Comparison of ENCODE assay signal across 8 mouse cellular contexts in the genomic region with DNA sequence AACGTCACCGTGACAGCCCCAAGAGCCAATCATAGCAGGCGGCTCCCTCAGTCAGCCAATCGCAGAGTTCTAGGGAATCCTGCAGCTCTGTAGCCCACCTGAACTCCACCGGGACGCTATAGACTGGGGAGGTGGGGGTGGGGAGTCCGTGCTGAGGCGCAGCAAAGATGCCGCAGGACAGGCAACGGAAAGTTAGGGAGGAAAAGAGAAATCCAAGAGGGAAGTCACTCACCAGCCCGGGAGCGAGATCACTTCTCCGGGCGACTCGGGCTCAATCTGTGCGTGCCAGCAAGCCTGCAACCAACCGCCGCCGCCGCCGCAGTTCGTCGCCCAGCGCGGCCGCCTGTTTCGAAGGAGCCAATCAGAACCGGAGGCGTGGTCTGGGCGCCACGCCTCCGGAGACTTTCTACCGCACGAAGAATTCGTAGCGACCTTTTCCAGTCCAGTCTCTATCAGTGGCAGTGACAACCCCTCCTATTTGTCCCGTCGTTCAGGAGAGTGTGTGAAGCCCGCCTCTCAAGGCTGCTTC. TPM values are rescaled to one million over a fixed set of nuclear protein-coding genes. Genes with fewer than 3 reads are reported as not detected.
DNase-seq lines count a peak whose midpoint lies in the region; ATAC-seq and TF ChIP-seq lines count a peak whose summit lies in the region.

A gene (minus strand): TSS at position 345 of the 529 bp plus-strand sequence.

- peaks cover 2% of the 10 kb centered on the region; the same call in 1 of the 2 replicates for H3K4me1 ChIP-seq in hindbrain, postnatal 0 days (ENCODE audit: insufficient read depth, low read length)

- H3K4me2 ChIP-seq in hindbrain, postnatal 0 days (ENCODE audit: low read depth, low read length): peak within 1 kb of the TSS; percentile 99

- H3K36me3 ChIP-seq in hindbrain, postnatal 0 days (ENCODE audit: insufficient read depth, low read length): no peaks in the 10 kb centered on the region

- peak; percentile 90 for DNase-seq in gastrocnemius, adult 2 months
- DNase-seq in hindbrain, postnatal 0 days (ENCODE audit: low spot score): peak; percentile 91
- peak; percentile 71 to 89 for DNase-seq in left cerebral cortex, adult 18-20 months (ENCODE audit: low spot score in 2 of 2)
- DNase-seq in lung, postnatal 4 days: peak; percentile 87 to 89
- DNase-seq in retina, postnatal 1 day: peak; percentile 91
- DNase-seq in thymus, postnatal 4 days: peak; percentile 90

- H3K9ac ChIP-seq in hindbrain, postnatal 0 days (replicated peaks; ENCODE audit: low read length): peak within 1 kb of the TSS; percentile 54

- H3K9me3 ChIP-seq in hindbrain, postnatal 0 days (ENCODE audit: low read length): no peaks in the 10 kb centered on the region

- no peaks in the 10 kb centered on the region for H3K27me3 ChIP-seq in hindbrain, postnatal 0 days (ENCODE audit: insufficient read depth, low read length)

- no peak for TF ChIP-seq CTCF in gastrocnemius, adult 2 months (IDR thresholded peaks at IDR 0.05)
- TF ChIP-seq CTCF in hindbrain, postnatal 0 days (IDR thresholded peaks at IDR 0.05; ENCODE audit: low read depth): peak; percentile 19; the same call in 1 of the 2 replicates

- WGBS in hindbrain, postnatal 0 days: 0% methylated on average over 39 of the region's 39 CpGs

- intact Hi-C loops in gastrocnemius, adult 2 months (cut with DNase I): no loop called here

- H3K4me3 ChIP-seq in gastrocnemius, adult 2 months: peak within 1 kb of the TSS; percentile 80
- H3K4me3 ChIP-seq in hindbrain, postnatal 0 days (ENCODE audit: low read length): peak within 1 kb of the TSS; percentile 80

- ATAC-seq in activated CD4-positive, CD25-positive, alpha-beta regulatory T cell, adult 4 months: peak; percentile 93
- ATAC-seq in common myeloid progenitor, adult 5-6 weeks (replicated peaks; ENCODE audit: low read depth, poor library complexity, severe bottlenecking): peak; percentile 86
- peak; percentile 96 for ATAC-seq in hindbrain, postnatal 0 days

- H3K27ac ChIP-seq in gastrocnemius, adult 2 months: peak within 1 kb of the TSS; percentile 71
- H3K27ac ChIP-seq in hindbrain, postnatal 0 days: peak within 1 kb of the TSS; percentile 56

RNA-seq across cellular contexts. Expression of the gene that starts here (rescaled TPM):
- 1 to 10 TPM; 3.0 to 4.0 TPM for polyA plus RNA-seq in activated CD4-positive, CD25-positive, alpha-beta regulatory T cell, adult 4 months (2017; shearing (Covaris generic))
- 16.4 and 25.9 TPM in 2 replicates for total RNA-seq in common myeloid progenitor, adult 5-6 weeks (2017)
- total RNA-seq in gastrocnemius, adult 2 months (2021): under 1 TPM; 0.89 to 0.95 TPM
- 11.7 and 17.8 TPM in 2 replicates for total RNA-seq in hindbrain, postnatal 0 days (2014; rRNA removed)
- 5.5 and 6.6 TPM in 2 replicates for polyA plus RNA-seq in hindbrain, postnatal 0 days (2015; fragmentation: Nextera tagmentation; extraction: Ambion mirVana)
- total RNA-seq in left cerebral cortex, adult 18-20 months (2021): 1 to 10 TPM; 2.1 to 2.3 TPM

Comparison
In these comparisons a context has a peak if more than half of its experiments do, and no peak if none do; other contexts are left out.
1. Peak in every context shown above with its lines: DNase-seq, ATAC-seq, H3K4me3 ChIP-seq and H3K27ac ChIP-seq.
2. Peak in DNase-seq, H3K4me3 ChIP-seq and H3K27ac ChIP-seq in gastrocnemius, adult 2 months; RNA of the gene not detected or under 1 TPM.